Mouse (Mus musculus) olfactory bulb, adult 2 months (tissue): ENCODE measurements around the gene Iqgap2.

Source experiments
- CTCF ChIP-seq: fragments of 200-500 bp; IDR thresholded peaks from 2 replicates; pipeline ENCODE4 v1.5.1; 2012; ENCODE audit warnings: low read depth, mild to moderate bottlenecking, low read length, moderate library complexity; ENCODE audit not compliant: insufficient read depth
- POLR2A ChIP-seq: fragments of 200-500 bp; IDR thresholded peaks from 2 replicates; pipeline ENCODE4 v1.6.1; 2012; ENCODE audit warnings: mild to moderate bottlenecking, low read depth, low read length, moderate library complexity; ENCODE audit not compliant: insufficient read depth

DNA sequence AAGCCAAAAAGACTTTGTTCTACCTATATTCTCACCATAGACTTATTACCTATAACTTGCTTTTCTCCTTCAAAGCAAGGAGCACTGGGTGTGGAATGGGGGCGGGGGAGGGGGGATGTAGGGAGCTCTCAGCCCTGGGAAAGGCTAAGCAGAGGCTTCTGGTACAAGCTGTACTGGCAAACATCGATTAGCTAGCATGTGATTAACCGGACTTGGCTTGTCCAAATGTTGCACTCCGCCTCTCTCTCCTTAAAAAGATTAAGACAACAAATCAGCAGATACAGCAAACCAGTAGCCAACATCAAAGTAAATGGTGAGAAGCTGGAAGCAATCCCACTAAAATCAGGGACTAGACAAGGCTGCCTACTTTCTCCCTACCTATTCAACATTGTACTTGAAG lies 36.2 kb downstream of the Iqgap2 start:
- TF ChIP-seq CTCF, result no peak
- no peak for TF ChIP-seq POLR2A
